Mouse (Mus musculus): ENCODE measurements at regions not wholly inside any gene's neighbourhood (a gene's known extent, or its start where the extent isn't known, plus 50 kb on each side); places are given as distances from the start of the nearest gene placed in this dataset.

- H3K79me2 ChIP-seq (ENCODE audit: control insufficient read depth, insufficient read depth, low read length, poor library complexity) = no peaks in the 10 kb centered on the region
- no peaks in the 10 kb centered on the region for H3K4me1 ChIP-seq (ENCODE audit: control insufficient read depth in 1 of 2, insufficient read depth in 2 of 2, low read length in 2 of 2)
- H3K9ac ChIP-seq (ENCODE audit: control insufficient read depth, low read depth, low read length, poor library complexity, severe bottlenecking) = no peak overlapping the region
- H3K36me3 ChIP-seq (ENCODE audit: control insufficient read depth in 1 of 2, insufficient read depth in 2 of 2, low read length in 2 of 2) = no peaks in the 10 kb centered on the region
- H3K4me3 ChIP-seq (ENCODE audit: control insufficient read depth in 1 of 2, insufficient read depth in 1 of 2, low read depth in 2 of 2, low read length in 2 of 2) = no peak overlapping the region
- H3K27ac ChIP-seq (ENCODE audit: control insufficient read depth, low read depth, low read length) = no peak overlapping the region
- no peak for DNase-seq (ENCODE audit: low read depth, low spot score)
- TF ChIP-seq MXI1 (IDR thresholded peaks at IDR 0.05; ENCODE audit: low read depth, low read length) (no peak), ZMIZ1 (IDR thresholded peaks at IDR 0.05; ENCODE audit: low read depth, low read length) (no peak), EP300 (IDR thresholded peaks at IDR 0.05; ENCODE audit: low read depth in 1 of 2, low read length in 2 of 2) (no peak), MYB (IDR thresholded peaks at IDR 0.05; ENCODE audit: low read depth, low read length) (no peak), ETS1 (IDR thresholded peaks at IDR 0.05; ENCODE audit: low read depth, low read length) (no peak), SIN3A (IDR thresholded peaks at IDR 0.05; ENCODE audit: low read length) (no peak), MAX (IDR thresholded peaks at IDR 0.05; ENCODE audit: low read length) (no peak), USF1 (IDR thresholded peaks at IDR 0.05; ENCODE audit: low read depth, low read length) (no peak), ZNF384 (IDR thresholded peaks at IDR 0.05; ENCODE audit: low read depth, low read length) (no peak), RCOR1 (IDR thresholded peaks at IDR 0.05; ENCODE audit: low read depth, low read length) (no peak), POLR2AphosphoS5 (IDR thresholded peaks at IDR 0.05; ENCODE audit: borderline replicate concordance, low read depth, low read length) (no peak), MAFK (IDR thresholded peaks at IDR 0.05; ENCODE audit: borderline replicate concordance, low read depth, low read length) (no peak), NELFE (IDR thresholded peaks at IDR 0.05; ENCODE audit: low read depth, low read length) (no peak), CHD1 (IDR thresholded peaks at IDR 0.05; ENCODE audit: low read depth, low read length) (no peak), SMC3 (IDR thresholded peaks at IDR 0.05; ENCODE audit: low read depth, low read length) (no peak), HCFC1 (IDR thresholded peaks at IDR 0.05; ENCODE audit: low read depth, low read length) (no peak), POLR2A (IDR thresholded peaks at IDR 0.05; ENCODE audit: control insufficient read depth in 1 of 2, insufficient read depth in 1 of 2, low read depth in 1 of 2, low read length in 2 of 2, poor library complexity in 1 of 2) (no peak), GATA1 (IDR thresholded peaks at IDR 0.05; ENCODE audit: low read depth, low read length) (no peak), TBP (IDR thresholded peaks at IDR 0.05; ENCODE audit: low read depth, low read length) (no peak)
- H3K27me3 ChIP-seq (ENCODE audit: control insufficient read depth in 1 of 2, insufficient read depth in 2 of 2, low read length in 2 of 2) = no peaks in the 10 kb centered on the region; a peak in 1 of 4 replicates
- H3K9me3 ChIP-seq (replicated peaks; ENCODE audit: insufficient read depth, low read length) = no peaks in the 10 kb centered on the region
Observed at GRCm38 (mm10) chr12:12995974-12996361, 54.3 kb upstream of the Mycn start.

GRCm38 (mm10) chr12:12995061-12995973 is 53.6 kb upstream of the Mycn start:
- no peaks in the 10 kb centered on the region for H3K36me3 ChIP-seq (ENCODE audit: control insufficient read depth in 1 of 2, insufficient read depth in 2 of 2, low read length in 2 of 2)
- no peaks in the 10 kb centered on the region for H3K9me3 ChIP-seq (replicated peaks; ENCODE audit: insufficient read depth, low read length)
- H3K27me3 ChIP-seq (ENCODE audit: control insufficient read depth in 1 of 2, insufficient read depth in 2 of 2, low read length in 2 of 2) = no peaks in the 10 kb centered on the region; a peak in 1 of 4 replicates
- no peaks in the 10 kb centered on the region for H3K4me1 ChIP-seq (ENCODE audit: control insufficient read depth in 1 of 2, insufficient read depth in 2 of 2, low read length in 2 of 2)
- no peak overlapping the region for H3K27ac ChIP-seq (ENCODE audit: control insufficient read depth, low read depth, low read length)
- no peaks in the 10 kb centered on the region for H3K79me2 ChIP-seq (ENCODE audit: control insufficient read depth, insufficient read depth, low read length, poor library complexity)
- DNase-seq (ENCODE audit: low read depth, low spot score) = no peak
- TF ChIP-seq POLR2AphosphoS2 (IDR thresholded peaks at IDR 0.05; ENCODE audit: low read length) (no peak), GATA1 (IDR thresholded peaks at IDR 0.05; ENCODE audit: low read depth, low read length) (no peak), BHLHE40 (IDR thresholded peaks at IDR 0.05; ENCODE audit: borderline replicate concordance, low read depth, low read length) (no peak), USF2 (IDR thresholded peaks at IDR 0.05; ENCODE audit: borderline replicate concordance in 1 of 2, insufficient read depth in 1 of 2, low read depth in 1 of 2, low read length in 2 of 2) (no peak), CTCF (IDR thresholded peaks at IDR 0.05 in 2 of 3, conservative IDR thresholded peaks at IDR 0.05 in 1 of 3; ENCODE audit: control insufficient read depth in 1 of 3, insufficient read depth in 1 of 3, low read depth in 2 of 3, low read length in 3 of 3, poor library complexity in 1 of 3, severe bottlenecking in 1 of 3) (no peak)
- H3K9ac ChIP-seq (ENCODE audit: control insufficient read depth, low read depth, low read length, poor library complexity, severe bottlenecking) = no peak overlapping the region
- H3K4me3 ChIP-seq (ENCODE audit: control insufficient read depth in 1 of 2, insufficient read depth in 1 of 2, low read depth in 2 of 2, low read length in 2 of 2) = no peak overlapping the region

Data from MEL (cell line).